Mouse (Mus musculus) limb, embryonic 11.5 days (tissue): ENCODE measurements around the gene Ap5b1. TPM values are rescaled to one million over a fixed set of nuclear protein-coding genes. Genes with fewer than 3 reads are reported as not detected.

Experiments
- ATAC-seq: fragments of 200-750 bp; cut with Nextera tagmentation; 2 replicates; pipeline ENCODE4 v1.8.0; 2017; ENCODE audit warnings: low read depth; ENCODE audit not compliant: insufficient number of reproducible peaks, low FRiP score, low TSS enrichment
- DNase-seq: peaks from one replicate; pipeline ENCODE4 v3.0.0-alpha.2; 2015; ENCODE audit warnings: low spot score
- H3K27ac ChIP-seq: fragments of 300-500 bp; sonication (generic); replicated peaks from 2 replicates; pipeline ENCODE4 v1.5.1; 2014; ENCODE audit warnings: low read depth, mild to moderate bottlenecking, low read length
- H3K27me3 ChIP-seq: fragments of 300-500 bp; sonication (generic); 2 replicates; pipeline ENCODE4 v1.6.1; 2014; ENCODE audit warnings: mild to moderate bottlenecking, low read length, mixed read lengths; ENCODE audit not compliant: control insufficient read depth, insufficient read depth
- H3K36me3 ChIP-seq: fragments of 300-500 bp; sonication (generic); 2 replicates; pipeline ENCODE4 v1.6.1; 2014; ENCODE audit warnings: mild to moderate bottlenecking, low read length, moderate library complexity, mixed read lengths; ENCODE audit not compliant: control insufficient read depth, insufficient read depth
- H3K4me1 ChIP-seq: fragments of 300-500 bp; sonication (generic); 2 replicates; pipeline ENCODE4 v1.6.1; 2014; ENCODE audit warnings: low read length, mixed read lengths; ENCODE audit not compliant: control insufficient read depth, insufficient read depth
- H3K4me2 ChIP-seq: fragments of 300-500 bp; sonication (generic); 2 replicates; pipeline ENCODE4 v1.6.1; 2014; ENCODE audit warnings: low read depth, mild to moderate bottlenecking, moderate library complexity; ENCODE audit not compliant: severe bottlenecking
- H3K4me3 ChIP-seq: fragments of 300-500 bp; sonication (generic); 2 replicates; pipeline ENCODE4 v1.5.1; 2014; ENCODE audit warnings: low read depth, low read length
- H3K9ac ChIP-seq: fragments of 300-500 bp; sonication (generic); 2 replicates; pipeline ENCODE4 v1.6.1; 2014; ENCODE audit warnings: mild to moderate bottlenecking, low read length
- H3K9me3 ChIP-seq: fragments of 300-500 bp; sonication (generic); 2 replicates; pipeline ENCODE4 v1.6.1; 2016; ENCODE audit warnings: low read length; ENCODE audit not compliant: control insufficient read depth
- WGBS: fragments of 180-500 bp; shearing (Covaris S2); extraction: QIAGEN DNeasy Blood & Tissue Kit; methylation state at CpG from one replicate; pipeline ENCODE4 v1.1.7; 2014; 5-methylcytosine and 5-hydroxymethylcytosine counted together
- polyA plus RNA-seq: library from polyadenylated mRNA; unstranded; fragments of >200 nt; fragmentation: Nextera tagmentation; extraction: Ambion mirVana; gene quantifications from 2 replicates; pipeline ENCODE4 v1.2.1, GENCODE M21; 2014

Gene Ap5b1
- polyA plus RNA-seq, 1 experiment from 2014 or later, result 1.2 TPM

GRCm38 (mm10) chr19:5560457-5561041, 7.3 kb upstream of the Ap5b1 start, which contains the start of gene Ovol1:
Gene Ovol1 (minus strand): TSS chr19:5560646.
- ATAC-seq, result no peak
- DNase-seq, result peak; percentile 53
- no peak within 1 kb of the TSS for H3K27ac ChIP-seq

GRCm38 (mm10) chr19:5561252-5561790, 6.5 kb upstream of the Ap5b1 start:
- WGBS, result 18% methylated on average over 10 of the region's 10 CpGs
- 0 out of 2 replicates have a peak overlapping the region, but pooled peaks have one; percentile 71 for H3K4me2 ChIP-seq
- H3K27me3 ChIP-seq, result peaks cover 69% of the 10 kb centered on the region
- H3K9ac ChIP-seq, result no peak overlapping the region
- no peak overlapping the region for H3K27ac ChIP-seq
- DNase-seq (no peak), ATAC-seq (no peak)
- H3K9me3 ChIP-seq, result no peaks in the 10 kb centered on the region
- H3K36me3 ChIP-seq, result no peaks in the 10 kb centered on the region
- H3K4me3 ChIP-seq, result peak overlapping the region; percentile 33; the same call in 1 of the 2 replicates
- peaks cover 10% of the 10 kb centered on the region for H3K4me1 ChIP-seq

More at GRCm38 (mm10) chr19:5560457-5561041, 7.3 kb upstream of the Ap5b1 start, which contains the start of gene Ovol1:
- Histone ChIP-seq H3K4me2 (peak within 1 kb of the TSS; percentile 71), H3K36me3 (no peaks in the 10 kb centered on the region), H3K9me3 (no peaks in the 10 kb centered on the region), H3K4me3 (peak within 1 kb of the TSS; percentile 33), H3K4me1 (peaks cover 10% of the 10 kb centered on the region), H3K9ac (no peak within 1 kb of the TSS), H3K27me3 (peaks cover 72% of the 10 kb centered on the region)
- under 1% methylated on average over 55 of the region's 57 CpGs for WGBS

GRCm38 (mm10) chr19:5561886-5562285, 5.9 kb upstream of the Ap5b1 start:
- Histone ChIP-seq H3K4me1 (peaks cover 13% of the 10 kb centered on the region), H3K4me2 (no peak overlapping the region), H3K27me3 (peaks cover 66% of the 10 kb centered on the region), H3K9ac (no peak overlapping the region), H3K4me3 (no peak overlapping the region), H3K27ac (no peak overlapping the region), H3K9me3 (no peaks in the 10 kb centered on the region), H3K36me3 (no peaks in the 10 kb centered on the region)
- ATAC-seq (no peak), DNase-seq (no peak)
- 61% methylated on average over 3 of the region's 3 CpGs for WGBS

GRCm38 (mm10) chr19:5562776-5563175, 5.0 kb upstream of the Ap5b1 start:
- Histone ChIP-seq H3K9me3 (no peaks in the 10 kb centered on the region), H3K27ac (no peak overlapping the region), H3K4me2 (no peak overlapping the region), H3K9ac (no peak overlapping the region), H3K4me1 (peaks cover 16% of the 10 kb centered on the region), H3K36me3 (peaks cover 2% of the 10 kb centered on the region; the same call in 1 of the 2 replicates), H3K4me3 (no peak overlapping the region), H3K27me3 (peaks cover 60% of the 10 kb centered on the region)
- ATAC-seq (no peak), DNase-seq (no peak)
- WGBS, result 88% methylated on average over 10 of the region's 10 CpGs

GRCm38 (mm10) chr19:5566316-5566715, 1.5 kb upstream of the Ap5b1 start:
- ATAC-seq (no peak), DNase-seq (no peak)
- 43% methylated on average over 5 of the region's 5 CpGs for WGBS
- peaks cover 25% of the 10 kb centered on the region for H3K27me3 ChIP-seq
- H3K9ac ChIP-seq, result no peak overlapping the region
- H3K4me3 ChIP-seq, result no peak overlapping the region
- H3K9me3 ChIP-seq, result no peaks in the 10 kb centered on the region
- no peak overlapping the region for H3K4me2 ChIP-seq
- peaks cover 2% of the 10 kb centered on the region; the same call in 1 of the 2 replicates for H3K36me3 ChIP-seq
- peaks cover 16% of the 10 kb centered on the region for H3K4me1 ChIP-seq
- H3K27ac ChIP-seq, result no peak overlapping the region

GRCm38 (mm10) chr19:5567180-5567533, 668 bp upstream of the Ap5b1 start:
- 2% methylated on average over 26 of the region's 26 CpGs for WGBS
- Histone ChIP-seq H3K9ac (peak overlapping the region; percentile 65), H3K4me2 (peak overlapping the region; percentile 87), H3K4me3 (peak overlapping the region; percentile 65), H3K36me3 (peaks cover 2% of the 10 kb centered on the region; the same call in 1 of the 2 replicates), H3K4me1 (peaks cover 16% of the 10 kb centered on the region), H3K9me3 (no peaks in the 10 kb centered on the region), H3K27ac (no peak overlapping the region), H3K27me3 (peaks cover 17% of the 10 kb centered on the region)
- ATAC-seq (peak; percentile 24; the same call in 1 of the 2 replicates), DNase-seq (no peak)

GRCm38 (mm10) chr19:5568470-5569140, 780 bp downstream of the Ap5b1 start:
- Histone ChIP-seq H3K4me3 (peak overlapping the region; percentile 65), H3K36me3 (peaks cover 2% of the 10 kb centered on the region; the same call in 1 of the 2 replicates), H3K4me2 (peak overlapping the region; percentile 87), H3K27me3 (peaks cover 10% of the 10 kb centered on the region; the same call in 1 of the 2 replicates), H3K9ac (0 out of 2 replicates have a peak overlapping the region, but pooled peaks have one; percentile 65), H3K9me3 (no peaks in the 10 kb centered on the region), H3K27ac (no peak overlapping the region; the same call in 1 of the 2 replicates), H3K4me1 (peaks cover 16% of the 10 kb centered on the region)
- DNase-seq (peak; percentile 86), ATAC-seq (peak; percentile 42; the same call in 1 of the 2 replicates)
- WGBS, result 10% methylated on average over 27 of the region's 27 CpGs

GRCm38 (mm10) chr19:5569521-5569920, 1.7 kb downstream of the Ap5b1 start:
- Histone ChIP-seq H3K9ac (no peak overlapping the region), H3K36me3 (peaks cover 2% of the 10 kb centered on the region; the same call in 1 of the 2 replicates), H3K27ac (no peak overlapping the region), H3K9me3 (no peaks in the 10 kb centered on the region), H3K4me1 (peaks cover 16% of the 10 kb centered on the region), H3K4me3 (no peak overlapping the region), H3K27me3 (0 out of 2 replicates have a peak, but pooled peaks cover 6% of the 10 kb centered on the region), H3K4me2 (no peak overlapping the region)
- DNase-seq (no peak), ATAC-seq (no peak)
- 87% methylated on average over 10 of the region's 10 CpGs for WGBS
